Mouse (Mus musculus) heart, adult 8-10 months (tissue): ENCODE data around the gene Rdh1. TPM values are rescaled to one million over a fixed set of nuclear protein-coding genes. Genes with fewer than 3 reads are reported as not detected.
A peak's percentile ranks its signal among the peaks of the same experiment; 100 is the strongest.

ENCODE experiments used
- DNase-seq: peaks from one replicate; pipeline ENCODE4 v3.0.0; 2022; ENCODE audit warnings: low spot score
- total RNA-seq, 4 experiments: library from RNA; stranded (reverse); gene quantifications; 2 replicates each; pipeline ENCODE4 v1.2.4; 2022

Rdh1 gene
- under 1 TPM in 1 of 4 experiments, not detected in 3; 0.06 TPM for total RNA-seq

DNA sequence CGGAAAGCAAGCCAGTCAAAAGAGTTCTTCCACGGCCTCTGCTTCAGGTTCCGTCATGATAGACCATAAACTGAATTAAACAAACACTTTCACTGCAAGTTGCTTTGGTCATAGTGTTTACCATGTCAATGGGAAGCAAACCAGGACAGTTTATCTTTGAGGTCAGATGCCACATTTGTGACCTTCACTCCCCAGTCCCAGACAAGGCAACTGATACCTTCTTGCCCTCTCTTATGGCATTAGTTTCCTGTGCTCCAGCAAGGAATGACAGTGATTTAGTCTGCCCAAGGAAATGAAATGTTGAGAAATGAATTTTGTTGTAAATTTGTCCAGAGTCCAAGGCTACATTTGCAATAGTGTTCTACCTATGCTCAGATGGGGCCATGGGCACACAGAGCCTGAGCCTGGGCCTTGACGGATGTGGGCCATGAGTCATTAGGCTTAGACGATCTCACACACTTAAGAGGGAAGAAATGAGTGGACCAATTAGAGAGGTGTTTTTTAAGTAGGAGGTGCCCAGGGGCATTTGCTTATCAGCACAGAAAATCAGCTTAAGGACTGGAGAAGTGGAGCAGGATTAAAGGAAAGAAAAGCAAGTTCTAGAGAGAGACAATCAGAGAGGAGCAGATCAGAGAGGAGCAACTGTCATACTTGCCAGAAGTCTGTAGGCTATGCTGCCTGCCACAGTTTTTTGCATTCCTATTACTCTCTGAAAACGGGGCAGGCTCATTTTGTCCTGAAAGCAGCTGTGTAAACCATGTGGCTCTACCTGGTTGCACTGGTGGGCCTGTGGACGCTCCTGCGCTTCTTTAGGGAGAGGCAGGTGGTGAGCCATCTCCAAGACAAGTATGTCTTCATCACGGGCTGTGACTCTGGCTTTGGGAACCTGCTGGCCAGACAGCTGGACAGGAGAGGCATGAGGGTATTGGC lies at the start of gene Rdh1, which contains the start of gene Rdh16f1:
Rdh1 (plus strand) TSS at position 541 of the 930 bp plus-strand sequence.
Rdh16f1 (plus strand) TSS at position 607 of the 930 bp plus-strand sequence.
- DNase-seq, result no peak

- no peak for DNase-seq
Measured at GRCm38 (mm10) chr10:127710331-127710730, 49.2 kb upstream of the Rdh1 start.

DNA sequence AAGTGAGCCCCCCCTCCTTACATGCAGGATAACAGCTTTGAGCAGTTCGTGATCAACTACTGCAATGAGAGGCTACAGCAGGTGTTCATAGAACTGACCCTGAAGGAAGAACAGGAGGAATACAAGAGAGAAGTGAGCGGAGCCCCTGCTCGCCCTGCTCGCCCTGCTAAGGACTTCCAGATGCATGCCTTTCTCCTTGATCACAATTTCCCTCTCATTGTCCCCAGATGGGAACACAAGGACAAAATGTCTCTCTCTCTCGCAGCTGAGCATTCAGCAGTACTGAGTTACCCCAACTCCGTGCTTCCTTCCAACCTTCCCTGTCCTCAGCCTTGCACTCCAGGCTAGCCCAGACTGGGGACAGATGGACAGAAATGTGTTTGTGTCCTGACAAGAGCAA lies 46.8 kb upstream of the Rdh1 start:
- DNase-seq, result no peak

GRCm38 (mm10) chr10:127721671-127722418 lies 37.7 kb upstream of the Rdh1 start:
- DNase-seq, result peak; percentile 11

GRCm38 (mm10) chr10:127724178-127724577 lies 35.3 kb upstream of the Rdh1 start, which contains the start of gene Tac2:
Tac2 (plus strand) TSS chr10:127724478.
- DNase-seq, result no peak

- no peak for DNase-seq
Measured at GRCm38 (mm10) chr10:127725136-127725535, 34.4 kb upstream of the Rdh1 start.

DNA sequence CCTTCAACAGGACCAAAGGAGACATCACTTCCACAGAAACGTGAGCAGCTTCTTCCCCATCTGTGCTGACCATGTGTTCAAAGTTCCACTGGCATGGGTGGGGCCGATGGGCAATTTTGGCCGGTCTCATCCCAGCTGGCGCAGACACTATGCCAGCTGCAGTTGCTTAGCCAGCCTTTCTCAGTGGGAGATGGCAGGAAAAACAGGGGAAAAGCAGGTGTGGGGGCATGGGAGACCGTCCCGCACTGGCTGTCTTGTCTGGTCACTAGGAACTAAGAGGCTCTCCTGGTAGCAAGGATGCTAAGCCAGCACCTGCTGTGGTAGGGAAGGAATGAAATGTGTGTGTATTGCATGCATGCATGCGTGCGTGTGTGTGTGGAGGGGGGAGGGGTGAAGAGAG lies 31.1 kb upstream of the Rdh1 start:
- DNase-seq, result no peak

GRCm38 (mm10) chr10:127730285-127730932 lies 29.1 kb upstream of the Rdh1 start:
- DNase-seq, result no peak

GRCm38 (mm10) chr10:127730933-127731310 lies 28.6 kb upstream of the Rdh1 start:
- DNase-seq, result no peak

DNA sequence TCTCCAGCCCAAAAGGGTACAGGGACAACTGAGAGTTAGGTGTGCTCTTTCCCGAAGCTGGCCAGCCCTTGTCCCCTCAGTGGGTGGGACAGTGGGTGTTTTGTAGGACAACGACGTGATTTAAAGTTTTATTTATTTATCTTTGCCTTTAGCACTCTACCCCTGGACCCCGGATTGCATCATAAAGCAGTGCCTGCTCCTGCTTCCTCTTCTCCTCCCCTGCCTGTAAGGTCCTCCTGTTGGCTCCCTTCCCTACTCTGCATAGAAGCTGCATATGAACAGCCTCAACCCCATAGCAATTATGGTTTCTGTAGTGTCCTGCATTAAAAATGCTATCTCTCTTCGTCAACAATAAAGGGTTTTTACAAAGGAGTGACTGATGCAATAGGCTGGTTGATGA lies 28.1 kb upstream of the Rdh1 start:
- no peak for DNase-seq

- DNase-seq, result no peak
Measured at GRCm38 (mm10) chr10:127734434-127734833, 25.1 kb upstream of the Rdh1 start.

GRCm38 (mm10) chr10:127736266-127736665 lies 23.3 kb upstream of the Rdh1 start:
- no peak for DNase-seq

GRCm38 (mm10) chr10:127736916-127737315 lies 22.6 kb upstream of the Rdh1 start:
- no peak for DNase-seq

DNA sequence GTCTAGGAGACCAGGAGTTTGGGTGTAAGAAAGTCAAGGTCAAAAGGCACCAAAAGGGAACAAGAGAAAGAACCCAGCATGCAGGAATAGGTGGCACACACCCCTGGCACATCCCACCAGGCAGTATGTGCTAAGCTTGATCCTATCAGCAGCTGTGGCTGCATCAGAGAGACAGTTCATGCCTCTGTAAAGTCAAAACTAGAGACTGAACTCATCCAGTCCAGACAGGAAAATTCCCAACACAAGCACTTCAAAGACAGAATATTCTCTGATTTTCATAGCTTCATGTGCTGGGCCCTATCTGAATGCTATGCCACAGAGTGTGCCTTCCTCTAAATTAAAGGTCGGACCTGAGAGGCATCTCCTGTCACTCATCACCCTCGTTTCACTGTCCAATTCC lies 22.0 kb upstream of the Rdh1 start:
- no peak for DNase-seq

GRCm38 (mm10) chr10:127738151-127738882 lies 21.2 kb upstream of the Rdh1 start:
- no peak for DNase-seq

GRCm38 (mm10) chr10:127739083-127739660 lies 20.3 kb upstream of the Rdh1 start, which contains the start of gene Zbtb39:
Zbtb39 (plus strand) TSS chr10:127739538.
- peak; percentile 63 for DNase-seq

GRCm38 (mm10) chr10:127739661-127740161 lies 19.8 kb upstream of the Rdh1 start:
- no peak for DNase-seq

GRCm38 (mm10) chr10:127744661-127745060 lies 14.9 kb upstream of the Rdh1 start:
- no peak for DNase-seq

GRCm38 (mm10) chr10:127745886-127746285 lies 13.6 kb upstream of the Rdh1 start:
- DNase-seq, result no peak

DNA sequence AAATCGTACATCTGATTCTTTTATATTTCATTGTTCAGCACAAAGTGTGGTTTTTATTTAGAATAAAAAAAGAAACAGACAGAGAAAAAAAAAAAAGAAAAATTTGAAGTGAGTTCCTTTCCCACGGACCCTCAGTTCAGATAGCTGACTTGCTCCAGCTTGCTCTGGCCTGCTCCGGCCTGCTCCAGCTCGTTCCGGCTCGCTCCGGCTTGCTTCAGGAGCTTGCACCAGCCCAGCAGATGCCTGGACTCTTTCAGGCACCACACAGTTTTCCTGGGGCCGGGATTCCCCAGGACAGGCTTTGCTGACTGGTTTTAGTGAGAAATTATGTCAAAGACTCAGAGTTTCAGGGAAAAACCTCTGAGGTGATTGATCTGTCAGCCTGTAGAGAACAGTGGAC lies 12.3 kb upstream of the Rdh1 start:
- DNase-seq, result no peak
